Mouse (Mus musculus) skeletal muscle tissue, adult 2 months (tissue): Measurements from ENCODE around the gene Loxl3.
A peak's percentile ranks its signal among the peaks of the same experiment; 100 is the strongest.

ENCODE experiments used
- DNase-seq: peaks from one replicate; pipeline ENCODE4 v3.0.0-alpha.2; 2012; ENCODE audit warnings: low read depth, low spot score

The Loxl3 gene

GRCm38 (mm10) chr6:83033249-83034185, at the start of gene Loxl3, which contains the start of gene Dok1:
TSS of gene Loxl3 (plus strand) at chr6:83034173.
TSS of gene Dok1 (minus strand) at chr6:83033471.
- peak; percentile 62 for DNase-seq

GRCm38 (mm10) chr6:82987411-82987971, 46.5 kb upstream of the Loxl3 start:
- DNase-seq = no peak

GRCm38 (mm10) chr6:82993696-82994095, 40.3 kb upstream of the Loxl3 start:
- no peak for DNase-seq

- DNase-seq = no peak
Observed at GRCm38 (mm10) chr6:82994372-82994771, 39.6 kb upstream of the Loxl3 start.

GRCm38 (mm10) chr6:82996740-82997315, 37.1 kb upstream of the Loxl3 start:
- DNase-seq = peak; percentile 96

- peak; percentile 50 for DNase-seq
Observed at GRCm38 (mm10) chr6:82997511-82998102, 36.4 kb upstream of the Loxl3 start.

- no peak for DNase-seq
Observed at GRCm38 (mm10) chr6:82998326-82998725, 35.6 kb upstream of the Loxl3 start.

GRCm38 (mm10) chr6:82999986-83000385, 34.0 kb upstream of the Loxl3 start:
- no peak for DNase-seq

- no peak for DNase-seq
Observed at GRCm38 (mm10) chr6:83003082-83003481, 30.9 kb upstream of the Loxl3 start.

GRCm38 (mm10) chr6:83003850-83004249, 30.1 kb upstream of the Loxl3 start:
- DNase-seq = no peak

GRCm38 (mm10) chr6:83004309-83004708, 29.7 kb upstream of the Loxl3 start:
- DNase-seq = no peak

GRCm38 (mm10) chr6:83004872-83005271, 29.1 kb upstream of the Loxl3 start:
- DNase-seq = peak; percentile 72

- DNase-seq = no peak
Observed at GRCm38 (mm10) chr6:83005444-83006011, 28.4 kb upstream of the Loxl3 start.

GRCm38 (mm10) chr6:83006114-83006513, 27.9 kb upstream of the Loxl3 start:
- no peak for DNase-seq

GRCm38 (mm10) chr6:83008659-83009058, 25.3 kb upstream of the Loxl3 start:
- no peak for DNase-seq

GRCm38 (mm10) chr6:83010010-83010409, 24.0 kb upstream of the Loxl3 start:
- DNase-seq = no peak

- no peak for DNase-seq
Observed at GRCm38 (mm10) chr6:83011255-83011654, 22.7 kb upstream of the Loxl3 start.

- no peak for DNase-seq
Observed at GRCm38 (mm10) chr6:83011756-83012155, 22.2 kb upstream of the Loxl3 start.

GRCm38 (mm10) chr6:83013444-83013843, 20.5 kb upstream of the Loxl3 start:
- no peak for DNase-seq

GRCm38 (mm10) chr6:83014482-83015466, 19.2 kb upstream of the Loxl3 start:
- no peak for DNase-seq

- no peak for DNase-seq
Observed at GRCm38 (mm10) chr6:83015749-83016148, 18.2 kb upstream of the Loxl3 start.
